Mouse (Mus musculus): Measurements from ENCODE around the gene Ift81. TPM values are rescaled to one million over a fixed set of nuclear protein-coding genes. Genes with fewer than 3 reads are reported as not detected.

Ift81 gene
- polyA plus RNA-seq, 2 experiments: 0.93 to 2.2 TPM

- H3K9ac ChIP-seq (replicated peaks): no peak overlapping the region
- ATAC-seq (ENCODE audit: insufficient read depth): no peak
- WGBS (ENCODE audit: insufficient replicate concordance): 59% methylated on average over 11 of the region's 11 CpGs
These were observed 86.6 kb downstream of the Ift81 start for GRCm38 (mm10) chr5:122527761-122528160.

DNA sequence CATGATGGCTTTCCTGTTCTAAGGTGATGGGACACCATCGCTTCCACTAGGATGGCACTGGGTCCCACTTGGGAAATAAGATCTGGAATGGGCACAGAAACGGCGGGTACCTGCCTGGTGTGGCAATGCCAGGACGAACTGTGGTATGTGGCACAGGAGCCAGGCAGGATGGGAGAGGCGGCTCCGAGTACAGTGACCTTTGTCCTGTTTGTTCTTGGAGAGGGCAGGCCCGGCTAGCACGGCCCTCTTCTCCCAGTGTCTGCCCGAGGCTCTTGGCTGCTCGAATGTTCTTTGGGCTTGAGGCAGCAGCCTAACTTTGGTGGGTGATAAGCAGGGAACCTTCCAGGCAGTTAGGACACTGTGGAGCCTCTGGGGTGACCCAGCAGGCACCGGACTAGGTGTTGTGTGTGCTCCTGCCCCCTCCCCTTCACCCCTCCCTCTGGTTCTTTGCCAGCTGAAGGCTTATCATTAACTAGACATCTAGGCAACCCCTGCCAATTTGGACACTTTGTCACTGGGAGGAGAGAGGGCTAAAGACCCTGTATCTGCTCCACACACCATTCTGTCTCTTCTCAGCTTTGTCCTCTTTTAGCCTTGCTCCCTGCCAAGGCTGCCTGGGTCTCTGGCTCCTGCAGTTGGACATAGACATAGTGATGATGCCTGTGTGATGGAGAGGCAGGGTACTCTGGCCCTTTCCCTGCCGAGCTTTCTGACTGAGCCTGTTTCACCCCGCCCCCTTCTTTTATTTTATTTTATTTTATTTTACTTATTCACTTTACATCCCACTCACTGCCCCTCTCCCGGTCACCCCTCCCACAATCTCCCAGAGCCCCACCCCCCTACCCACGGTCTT lies 87.2 kb downstream of the Ift81 start:
- no peak overlapping the region for H3K4me3 ChIP-seq (ENCODE audit: insufficient read depth in 1 of 2, low read depth in 2 of 2, low read length in 2 of 2)
- H3K36me3 ChIP-seq (replicated peaks; ENCODE audit: control insufficient read depth, insufficient read depth, low read depth): no peaks in the 10 kb centered on the region
- H3K27ac ChIP-seq: no peak overlapping the region
- 0 out of 2 replicates have a peak, but pooled peaks have one; percentile 26 for ATAC-seq (ENCODE audit: insufficient read depth)
- H3K9me3 ChIP-seq (ENCODE audit: control insufficient read depth, low read length): no peaks in the 10 kb centered on the region
- no peak for DNase-seq (ENCODE audit: low read depth in 3 of 3, low spot score in 3 of 3)
- 56% methylated on average over 15 of the region's 15 CpGs for WGBS (ENCODE audit: insufficient replicate concordance)
- H3K4me1 ChIP-seq (replicated peaks; ENCODE audit: control insufficient read depth in 2 of 2, insufficient read depth in 2 of 2, low read length in 1 of 2): peaks cover 0 to 4% of the 10 kb centered on the region in 2 experiments; a peak in 1 of 4 replicates
- H3K27me3 ChIP-seq (ENCODE audit: control insufficient read depth, insufficient read depth, low read length): no peaks in the 10 kb centered on the region
- TF ChIP-seq CTCF (IDR thresholded peaks at IDR 0.05; ENCODE audit: low read depth) (no peak), EP300 (IDR thresholded peaks at IDR 0.05; ENCODE audit: low read depth) (no peak)
- no peak overlapping the region for H3K9ac ChIP-seq (replicated peaks)
- H3K4me2 ChIP-seq (ENCODE audit: low read depth): no peak overlapping the region

More at GRCm38 (mm10) chr5:122527761-122528160, 86.6 kb downstream of the Ift81 start:
- no peak for TF ChIP-seq EP300 (IDR thresholded peaks at IDR 0.05; ENCODE audit: low read depth)
- TF ChIP-seq CTCF (IDR thresholded peaks at IDR 0.05; ENCODE audit: low read depth): no peak
- Histone ChIP-seq H3K4me2 (ENCODE audit: low read depth) (peak overlapping the region; percentile 13; the same call in 1 of the 2 replicates), H3K4me1 (replicated peaks; ENCODE audit: control insufficient read depth in 2 of 2, insufficient read depth in 2 of 2, low read length in 1 of 2) (peaks cover 0 to 4% of the 10 kb centered on the region in 2 experiments; a peak in 1 of 4 replicates), H3K36me3 (replicated peaks; ENCODE audit: control insufficient read depth, insufficient read depth, low read depth) (no peaks in the 10 kb centered on the region), H3K9me3 (ENCODE audit: control insufficient read depth, low read length) (no peaks in the 10 kb centered on the region), H3K4me3 (ENCODE audit: insufficient read depth in 1 of 2, low read depth in 2 of 2, low read length in 2 of 2) (no peak overlapping the region), H3K27ac (no peak overlapping the region), H3K27me3 (ENCODE audit: control insufficient read depth, insufficient read depth, low read length) (no peaks in the 10 kb centered on the region)
- DNase-seq (ENCODE audit: low read depth in 3 of 3, low spot score in 3 of 3): no peak

GRCm38 (mm10) chr5:122526405-122526804 lies 87.9 kb downstream of the Ift81 start:
- Histone ChIP-seq H3K4me2 (ENCODE audit: low read depth) (no peak overlapping the region), H3K36me3 (replicated peaks; ENCODE audit: control insufficient read depth, insufficient read depth, low read depth) (no peaks in the 10 kb centered on the region), H3K4me1 (replicated peaks; ENCODE audit: control insufficient read depth in 2 of 2, insufficient read depth in 2 of 2, low read length in 1 of 2) (peaks cover 0 to 4% of the 10 kb centered on the region in 2 experiments; a peak in 1 of 4 replicates), H3K4me3 (ENCODE audit: insufficient read depth in 1 of 2, low read depth in 2 of 2, low read length in 2 of 2) (no peak overlapping the region), H3K9me3 (ENCODE audit: control insufficient read depth, low read length) (no peaks in the 10 kb centered on the region), H3K27me3 (ENCODE audit: control insufficient read depth, insufficient read depth, low read length) (no peaks in the 10 kb centered on the region), H3K27ac (no peak overlapping the region), H3K9ac (replicated peaks) (no peak overlapping the region)
- DNase-seq (ENCODE audit: low read depth in 3 of 3, low spot score in 3 of 3): no peak
- WGBS (ENCODE audit: insufficient replicate concordance): 77% methylated on average over 9 of the region's 9 CpGs
- TF ChIP-seq EP300 (IDR thresholded peaks at IDR 0.05; ENCODE audit: low read depth) (no peak), CTCF (IDR thresholded peaks at IDR 0.05; ENCODE audit: low read depth) (no peak)
- ATAC-seq (ENCODE audit: insufficient read depth): no peak

- DNase-seq (ENCODE audit: low read depth in 3 of 3, low spot score in 3 of 3) (no peak), ATAC-seq (ENCODE audit: insufficient read depth) (no peak)
- Histone ChIP-seq H3K4me3 (ENCODE audit: insufficient read depth in 1 of 2, low read depth in 2 of 2, low read length in 2 of 2) (no peak overlapping the region), H3K36me3 (replicated peaks; ENCODE audit: control insufficient read depth, insufficient read depth, low read depth) (no peaks in the 10 kb centered on the region), H3K9ac (replicated peaks) (no peak overlapping the region), H3K27me3 (ENCODE audit: control insufficient read depth, insufficient read depth, low read length) (no peaks in the 10 kb centered on the region), H3K4me1 (replicated peaks; ENCODE audit: control insufficient read depth in 2 of 2, insufficient read depth in 2 of 2, low read length in 1 of 2) (peaks cover 0 to 4% of the 10 kb centered on the region in 2 experiments; a peak in 1 of 4 replicates), H3K27ac (no peak overlapping the region), H3K4me2 (ENCODE audit: low read depth) (no peak overlapping the region), H3K9me3 (ENCODE audit: control insufficient read depth, low read length) (no peaks in the 10 kb centered on the region)
- TF ChIP-seq CTCF (IDR thresholded peaks at IDR 0.05; ENCODE audit: low read depth) (no peak), EP300 (IDR thresholded peaks at IDR 0.05; ENCODE audit: low read depth) (no peak)
- 64% methylated on average over 14 of the region's 14 CpGs for WGBS (ENCODE audit: insufficient replicate concordance)
These were observed 88.9 kb downstream of the Ift81 start for GRCm38 (mm10) chr5:122525238-122525931.

DNA sequence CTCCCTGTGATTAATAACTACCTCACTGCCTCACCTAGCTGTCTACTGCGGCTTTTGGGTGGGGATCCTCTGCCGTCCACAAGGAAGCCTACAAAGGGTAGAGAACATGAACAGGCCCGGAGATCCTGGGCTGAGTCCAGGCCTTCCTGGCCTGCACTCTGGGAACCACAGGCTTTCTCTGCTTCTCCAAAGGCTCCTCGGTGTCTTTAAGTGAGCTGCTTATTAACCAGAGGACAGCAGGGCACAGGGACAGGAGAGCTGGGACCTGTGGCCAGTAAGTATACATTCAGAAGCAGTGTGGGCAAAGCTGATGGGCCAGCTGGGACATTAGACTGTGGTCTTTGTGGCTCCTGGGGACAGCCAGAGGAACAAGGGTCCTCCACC lies 89.5 kb downstream of the Ift81 start:
- 56% methylated on average over 4 of the region's 4 CpGs for WGBS (ENCODE audit: insufficient replicate concordance)

More for the DNA sequence above, 89.5 kb downstream of the Ift81 start:
- Histone ChIP-seq H3K4me1 (replicated peaks; ENCODE audit: control insufficient read depth in 2 of 2, insufficient read depth in 2 of 2, low read length in 1 of 2) (peaks cover 0 to 4% of the 10 kb centered on the region in 2 experiments; a peak in 1 of 4 replicates), H3K27ac (no peak overlapping the region), H3K9ac (replicated peaks) (no peak overlapping the region), H3K4me3 (ENCODE audit: insufficient read depth in 1 of 2, low read depth in 2 of 2, low read length in 2 of 2) (no peak overlapping the region), H3K27me3 (ENCODE audit: control insufficient read depth, insufficient read depth, low read length) (no peaks in the 10 kb centered on the region), H3K4me2 (ENCODE audit: low read depth) (no peak overlapping the region), H3K9me3 (ENCODE audit: control insufficient read depth, low read length) (no peaks in the 10 kb centered on the region), H3K36me3 (replicated peaks; ENCODE audit: control insufficient read depth, insufficient read depth, low read depth) (no peaks in the 10 kb centered on the region)
- ATAC-seq (ENCODE audit: insufficient read depth) (no peak), DNase-seq (ENCODE audit: low read depth in 3 of 3, low spot score in 3 of 3) (no peak)
- no peak for TF ChIP-seq EP300 (IDR thresholded peaks at IDR 0.05; ENCODE audit: low read depth)
- no peak for TF ChIP-seq CTCF (IDR thresholded peaks at IDR 0.05; ENCODE audit: low read depth)
